Mouse (Mus musculus): ENCODE results near the gene Gipc2. TPM values are rescaled to one million over a fixed set of nuclear protein-coding genes. Genes with fewer than 3 reads are reported as not detected.

Gene Gipc2
- 9.3 and 11.5 TPM in 2 replicates for polyA plus RNA-seq (2014; fragmentation: Nextera tagmentation; extraction: Ambion mirVana)

- Histone ChIP-seq H3K9ac (replicated peaks; ENCODE audit: low read length) (peak within 1 kb of the TSS; percentile 79), H3K36me3 (ENCODE audit: control insufficient read depth, insufficient read depth, low read length) (no peaks in the 10 kb centered on the region), H3K27ac (replicated peaks; ENCODE audit: low read depth, low read length) (peak within 1 kb of the TSS; percentile 71), H3K4me2 (ENCODE audit: low read length) (peak within 1 kb of the TSS; percentile 90), H3K27me3 (ENCODE audit: control insufficient read depth, insufficient read depth, low read length) (peaks cover 3% of the 10 kb centered on the region; the same call in 1 of the 2 replicates), H3K4me1 (ENCODE audit: control insufficient read depth, insufficient read depth, low read length) (peaks cover 4% of the 10 kb centered on the region; the same call in 1 of the 2 replicates), H3K9me3 (ENCODE audit: control insufficient read depth, low read length) (no peaks in the 10 kb centered on the region), H3K4me3 (replicated peaks; ENCODE audit: low read depth, low read length) (peak within 1 kb of the TSS; percentile 59)
- DNase-seq (no peak), ATAC-seq (ENCODE audit: low FRiP score, low TSS enrichment) (no peak; the same call in 1 of the 2 replicates)
- 4% methylated on average over 10 of the region's 10 CpGs for WGBS
Measured at GRCm38 (mm10) chr3:152166099-152166423, at the start of gene Gipc2. TSS of gene Gipc2 (minus strand) at chr3:152166230.

- H3K9me3 ChIP-seq (ENCODE audit: control insufficient read depth, low read length): no peaks in the 10 kb centered on the region
- 68% methylated on average over 3 of the region's 3 CpGs for WGBS
- peaks cover 37% of the 10 kb centered on the region for H3K36me3 ChIP-seq (ENCODE audit: control insufficient read depth, insufficient read depth, low read length)
- peak overlapping the region; percentile 96 for H3K4me3 ChIP-seq (replicated peaks; ENCODE audit: low read depth, low read length)
- H3K4me1 ChIP-seq (ENCODE audit: control insufficient read depth, insufficient read depth, low read length): peaks cover 28% of the 10 kb centered on the region
- DNase-seq (no peak), ATAC-seq (ENCODE audit: low FRiP score, low TSS enrichment) (no peak)
- no peak overlapping the region for H3K27ac ChIP-seq (replicated peaks; ENCODE audit: low read depth, low read length)
- no peaks in the 10 kb centered on the region for H3K27me3 ChIP-seq (ENCODE audit: control insufficient read depth, insufficient read depth, low read length)
- peak overlapping the region; percentile 88 for H3K4me2 ChIP-seq (ENCODE audit: low read length)
- no peak overlapping the region for H3K9ac ChIP-seq (replicated peaks; ENCODE audit: low read length)
Measured at GRCm38 (mm10) chr3:152213416-152213815, 47.4 kb upstream of the Gipc2 start.

GRCm38 (mm10) chr3:152211731-152212279, 45.8 kb upstream of the Gipc2 start:
- 42% methylated on average over 7 of the region's 7 CpGs for WGBS
- Histone ChIP-seq H3K4me2 (ENCODE audit: low read length) (peak overlapping the region; percentile 88), H3K36me3 (ENCODE audit: control insufficient read depth, insufficient read depth, low read length) (peaks cover 21% of the 10 kb centered on the region), H3K9ac (replicated peaks; ENCODE audit: low read length) (peak overlapping the region; percentile 100), H3K4me3 (replicated peaks; ENCODE audit: low read depth, low read length) (peak overlapping the region; percentile 96), H3K27me3 (ENCODE audit: control insufficient read depth, insufficient read depth, low read length) (no peaks in the 10 kb centered on the region), H3K4me1 (ENCODE audit: control insufficient read depth, insufficient read depth, low read length) (peaks cover 30% of the 10 kb centered on the region), H3K9me3 (ENCODE audit: control insufficient read depth, low read length) (no peaks in the 10 kb centered on the region), H3K27ac (replicated peaks; ENCODE audit: low read depth, low read length) (peak overlapping the region; percentile 100; the same call in 1 of the 2 replicates)
- peak; percentile 7 for DNase-seq
- no peak for ATAC-seq (ENCODE audit: low FRiP score, low TSS enrichment)

GRCm38 (mm10) chr3:152210728-152211391, 44.8 kb upstream of the Gipc2 start:
- no peaks in the 10 kb centered on the region for H3K27me3 ChIP-seq (ENCODE audit: control insufficient read depth, insufficient read depth, low read length)
- ATAC-seq (ENCODE audit: low FRiP score, low TSS enrichment) (peak; percentile 73), DNase-seq (peak; percentile 82)
- H3K4me2 ChIP-seq (ENCODE audit: low read length): peak overlapping the region; percentile 88
- peak overlapping the region; percentile 100 for H3K9ac ChIP-seq (replicated peaks; ENCODE audit: low read length)
- no peaks in the 10 kb centered on the region for H3K9me3 ChIP-seq (ENCODE audit: control insufficient read depth, low read length)
- under 1% methylated on average over 66 of the region's 68 CpGs for WGBS
- peaks cover 30% of the 10 kb centered on the region for H3K4me1 ChIP-seq (ENCODE audit: control insufficient read depth, insufficient read depth, low read length)
- H3K4me3 ChIP-seq (replicated peaks; ENCODE audit: low read depth, low read length): peak overlapping the region; percentile 96
- H3K36me3 ChIP-seq (ENCODE audit: control insufficient read depth, insufficient read depth, low read length): peaks cover 12% of the 10 kb centered on the region; the same call in 1 of the 2 replicates
- peak overlapping the region; percentile 100 for H3K27ac ChIP-seq (replicated peaks; ENCODE audit: low read depth, low read length)

GRCm38 (mm10) chr3:152209967-152210634, 44.1 kb upstream of the Gipc2 start, which contains the start of the genes Dnajb4 and Fubp1:
TSS of gene Dnajb4 (minus strand) at chr3:152210302.
TSS of gene Fubp1 (plus strand) at chr3:152210422.
- Histone ChIP-seq H3K4me2 (ENCODE audit: low read length) (peak within 1 kb of the TSS; percentile 88), H3K4me3 (replicated peaks; ENCODE audit: low read depth, low read length) (peak within 1 kb of the TSS; percentile 96), H3K36me3 (ENCODE audit: control insufficient read depth, insufficient read depth, low read length) (0 out of 2 replicates have a peak, but pooled peaks cover 6% of the 10 kb centered on the region), H3K27ac (replicated peaks; ENCODE audit: low read depth, low read length) (peak within 1 kb of the TSS; percentile 100), H3K4me1 (ENCODE audit: control insufficient read depth, insufficient read depth, low read length) (peaks cover 30% of the 10 kb centered on the region), H3K27me3 (ENCODE audit: control insufficient read depth, insufficient read depth, low read length) (no peaks in the 10 kb centered on the region), H3K9ac (replicated peaks; ENCODE audit: low read length) (peak within 1 kb of the TSS; percentile 100), H3K9me3 (ENCODE audit: control insufficient read depth, low read length) (no peaks in the 10 kb centered on the region)
- WGBS: under 1% methylated on average over 85 of the region's 85 CpGs
- DNase-seq (peak; percentile 100), ATAC-seq (ENCODE audit: low FRiP score, low TSS enrichment) (peak; percentile 96)

- Histone ChIP-seq H3K9me3 (ENCODE audit: control insufficient read depth, low read length) (no peaks in the 10 kb centered on the region), H3K27ac (replicated peaks; ENCODE audit: low read depth, low read length) (peak overlapping the region; percentile 100), H3K36me3 (ENCODE audit: control insufficient read depth, insufficient read depth, low read length) (0 out of 2 replicates have a peak, but pooled peaks cover 4% of the 10 kb centered on the region), H3K4me1 (ENCODE audit: control insufficient read depth, insufficient read depth, low read length) (peaks cover 27% of the 10 kb centered on the region), H3K4me2 (ENCODE audit: low read length) (peak overlapping the region; percentile 69), H3K4me3 (replicated peaks; ENCODE audit: low read depth, low read length) (peak overlapping the region; percentile 96), H3K27me3 (ENCODE audit: control insufficient read depth, insufficient read depth, low read length) (no peaks in the 10 kb centered on the region), H3K9ac (replicated peaks; ENCODE audit: low read length) (peak overlapping the region; percentile 100)
- ATAC-seq (ENCODE audit: low FRiP score, low TSS enrichment) (peak; percentile 44), DNase-seq (peak; percentile 77)
- WGBS: 6% methylated on average over 25 of the region's 25 CpGs
Measured at GRCm38 (mm10) chr3:152209177-152209966, 43.3 kb upstream of the Gipc2 start.

- Histone ChIP-seq H3K9me3 (ENCODE audit: control insufficient read depth, low read length) (no peaks in the 10 kb centered on the region), H3K9ac (replicated peaks; ENCODE audit: low read length) (0 out of 2 replicates have a peak overlapping the region, but pooled peaks have one; percentile 20), H3K4me2 (ENCODE audit: low read length) (peak overlapping the region; percentile 69), H3K36me3 (ENCODE audit: control insufficient read depth, insufficient read depth, low read length) (0 out of 2 replicates have a peak, but pooled peaks cover 4% of the 10 kb centered on the region), H3K27ac (replicated peaks; ENCODE audit: low read depth, low read length) (no peak overlapping the region), H3K4me3 (replicated peaks; ENCODE audit: low read depth, low read length) (no peak overlapping the region), H3K4me1 (ENCODE audit: control insufficient read depth, insufficient read depth, low read length) (peaks cover 24% of the 10 kb centered on the region), H3K27me3 (ENCODE audit: control insufficient read depth, insufficient read depth, low read length) (no peaks in the 10 kb centered on the region)
- ATAC-seq (ENCODE audit: low FRiP score, low TSS enrichment) (no peak), DNase-seq (no peak)
- WGBS: 94% methylated on average over 7 of the region's 7 CpGs
Measured at GRCm38 (mm10) chr3:152208096-152208885, 42.3 kb upstream of the Gipc2 start.

All from midbrain, embryonic 14.5 days (tissue).